Mouse (Mus musculus) liver, embryonic 16.5 days (tissue): ENCODE data around the gene Fut2. TPM values are rescaled to one million over a fixed set of nuclear protein-coding genes. Genes with fewer than 3 reads are reported as not detected.

Experiments
- ATAC-seq: fragments of 200-750 bp; cut with Nextera tagmentation; 2 replicates; pipeline ENCODE4 v1.8.0; 2017; ENCODE audit warnings: low read depth, mild to moderate bottlenecking, moderate number of reproducible peaks, moderate library complexity
- H3K27ac ChIP-seq: fragments of 300-500 bp; sonication (generic); 2 replicates; pipeline ENCODE4 v1.5.1; 2014; ENCODE audit warnings: mild to moderate bottlenecking, low read length
- H3K27me3 ChIP-seq: fragments of 300-500 bp; sonication (generic); 2 replicates; pipeline ENCODE4 v1.6.1; 2014; ENCODE audit warnings: low read depth, low read length, mixed read lengths; ENCODE audit not compliant: control insufficient read depth, insufficient read depth
- H3K36me3 ChIP-seq: fragments of 300-500 bp; sonication (generic); 2 replicates; pipeline ENCODE4 v1.6.1; 2014; ENCODE audit warnings: mild to moderate bottlenecking; ENCODE audit not compliant: control insufficient read depth, insufficient read depth
- H3K4me1 ChIP-seq: fragments of 300-500 bp; sonication (generic); 2 replicates; pipeline ENCODE4 v1.6.1; 2014; ENCODE audit warnings: low read depth, low read length, mixed read lengths; ENCODE audit not compliant: control insufficient read depth
- H3K4me2 ChIP-seq: fragments of 300-500 bp; sonication (generic); 2 replicates; pipeline ENCODE4 v1.6.1; 2014; ENCODE audit warnings: low read depth, low read length, mixed read lengths
- H3K4me3 ChIP-seq: fragments of 300-500 bp; sonication (generic); 2 replicates; pipeline ENCODE4 v1.5.1; 2014; ENCODE audit warnings: low read depth, mild to moderate bottlenecking, low read length
- H3K9ac ChIP-seq: fragments of 300-500 bp; sonication (generic); 2 replicates; pipeline ENCODE4 v1.6.1; 2014; ENCODE audit warnings: low read depth, low read length
- H3K9me3 ChIP-seq: fragments of 300-500 bp; sonication (generic); replicated peaks from 2 replicates; pipeline ENCODE4 v1.6.1; 2016; ENCODE audit warnings: low read length; ENCODE audit not compliant: control insufficient read depth
- WGBS: fragments of 180-500 bp; shearing (Covaris S2); extraction: QIAGEN DNeasy Blood & Tissue Kit; methylation state at CpG from one replicate; pipeline ENCODE4 v1.1.7; 2014; ENCODE audit not compliant: insufficient replicate concordance; 5-methylcytosine and 5-hydroxymethylcytosine counted together
- polyA plus RNA-seq: library from polyadenylated mRNA; unstranded; fragments of >200 nt; fragmentation: Nextera tagmentation; extraction: Ambion mirVana; gene quantifications from 2 replicates; pipeline ENCODE4 v1.2.1, GENCODE M21; 2015

Gene Fut2
- polyA plus RNA-seq, 1 experiment from 2014 or later: 0.08 TPM

- 63% methylated on average over 7 of the region's 7 CpGs for WGBS
- Histone ChIP-seq H3K4me3 (no peak overlapping the region), H3K27me3 (peaks cover 34% of the 10 kb centered on the region), H3K36me3 (no peaks in the 10 kb centered on the region), H3K9ac (no peak overlapping the region), H3K4me1 (peaks cover 5% of the 10 kb centered on the region), H3K9me3 (no peaks in the 10 kb centered on the region), H3K27ac (no peak overlapping the region), H3K4me2 (no peak overlapping the region)
- no peak for ATAC-seq
Observed at GRCm38 (mm10) chr7:45626571-45627076, 39.6 kb downstream of the Fut2 start.

- H3K4me2 ChIP-seq: no peak overlapping the region
- peaks cover 5% of the 10 kb centered on the region for H3K4me1 ChIP-seq
- H3K4me3 ChIP-seq: no peak overlapping the region
- no peaks in the 10 kb centered on the region for H3K9me3 ChIP-seq
- WGBS: 55% methylated on average over 8 of the region's 8 CpGs
- H3K27ac ChIP-seq: no peak overlapping the region
- H3K36me3 ChIP-seq: no peaks in the 10 kb centered on the region
- H3K9ac ChIP-seq: no peak overlapping the region
- no peak for ATAC-seq
- H3K27me3 ChIP-seq: peaks cover 34% of the 10 kb centered on the region
Observed at GRCm38 (mm10) chr7:45625481-45625880, 40.7 kb downstream of the Fut2 start.

- no peak overlapping the region for H3K9ac ChIP-seq
- 67% methylated on average over 3 of the region's 3 CpGs for WGBS
- no peak overlapping the region for H3K4me2 ChIP-seq
- H3K4me3 ChIP-seq: no peak overlapping the region
- no peak overlapping the region for H3K27ac ChIP-seq
- ATAC-seq: no peak
- H3K27me3 ChIP-seq: peaks cover 29% of the 10 kb centered on the region
- H3K36me3 ChIP-seq: no peaks in the 10 kb centered on the region
- H3K9me3 ChIP-seq: no peaks in the 10 kb centered on the region
- peaks cover 5% of the 10 kb centered on the region for H3K4me1 ChIP-seq
Observed at GRCm38 (mm10) chr7:45624718-45625117, 41.5 kb downstream of the Fut2 start.

GRCm38 (mm10) chr7:45623507-45623906 lies 42.7 kb downstream of the Fut2 start:
- 77% methylated on average over 11 of the region's 11 CpGs for WGBS
- ATAC-seq: no peak
- no peaks in the 10 kb centered on the region for H3K9me3 ChIP-seq
- no peak overlapping the region for H3K27ac ChIP-seq
- no peaks in the 10 kb centered on the region for H3K36me3 ChIP-seq
- H3K9ac ChIP-seq: no peak overlapping the region
- peaks cover 3% of the 10 kb centered on the region for H3K4me1 ChIP-seq
- H3K27me3 ChIP-seq: peaks cover 28% of the 10 kb centered on the region
- no peak overlapping the region for H3K4me2 ChIP-seq
- no peak overlapping the region for H3K4me3 ChIP-seq

GRCm38 (mm10) chr7:45621443-45621842 lies 44.8 kb downstream of the Fut2 start, which contains the start of gene Izumo1:
TSS of gene Izumo1 (plus strand) at chr7:45621811.
- H3K4me2 ChIP-seq: no peak within 1 kb of the TSS
- no peaks in the 10 kb centered on the region for H3K9me3 ChIP-seq
- WGBS: 26% methylated on average over 9 of the region's 9 CpGs
- no peak for ATAC-seq
- H3K4me1 ChIP-seq: no peaks in the 10 kb centered on the region
- H3K4me3 ChIP-seq: no peak within 1 kb of the TSS
- H3K27me3 ChIP-seq: peaks cover 24% of the 10 kb centered on the region
- H3K27ac ChIP-seq: no peak within 1 kb of the TSS
- no peaks in the 10 kb centered on the region for H3K36me3 ChIP-seq
- no peak within 1 kb of the TSS for H3K9ac ChIP-seq

- H3K4me2 ChIP-seq: no peak overlapping the region
- no peaks in the 10 kb centered on the region for H3K9me3 ChIP-seq
- peaks cover 33% of the 10 kb centered on the region for H3K27me3 ChIP-seq
Observed at GRCm38 (mm10) chr7:45619592-45619991, 46.6 kb downstream of the Fut2 start.

GRCm38 (mm10) chr7:45618316-45618715 lies 47.9 kb downstream of the Fut2 start:
- H3K4me2 ChIP-seq: no peak overlapping the region
- H3K27me3 ChIP-seq: peaks cover 33% of the 10 kb centered on the region
- ATAC-seq: no peak
- no peak overlapping the region for H3K27ac ChIP-seq
- no peak overlapping the region for H3K4me3 ChIP-seq
- H3K4me1 ChIP-seq: no peaks in the 10 kb centered on the region
- no peaks in the 10 kb centered on the region for H3K9me3 ChIP-seq
- WGBS: 59% methylated on average over 5 of the region's 5 CpGs
- H3K9ac ChIP-seq: no peak overlapping the region
- H3K36me3 ChIP-seq: no peaks in the 10 kb centered on the region

More at GRCm38 (mm10) chr7:45619592-45619991, 46.6 kb downstream of the Fut2 start:
- Histone ChIP-seq H3K27ac (no peak overlapping the region), H3K9ac (no peak overlapping the region), H3K4me1 (no peaks in the 10 kb centered on the region), H3K4me3 (no peak overlapping the region), H3K36me3 (no peaks in the 10 kb centered on the region)
- ATAC-seq: no peak
- WGBS: 60% methylated on average over 5 of the region's 5 CpGs

GRCm38 (mm10) chr7:45617042-45617695 lies 49.0 kb downstream of the Fut2 start, which contains the start of gene Fut1:
TSS of gene Fut1 (plus strand) at chr7:45617289.
- H3K27ac ChIP-seq: no peak within 1 kb of the TSS
- no peak within 1 kb of the TSS for H3K9ac ChIP-seq
- H3K4me2 ChIP-seq: no peak within 1 kb of the TSS
- ATAC-seq: no peak
- H3K27me3 ChIP-seq: peaks cover 33% of the 10 kb centered on the region
- H3K9me3 ChIP-seq: no peaks in the 10 kb centered on the region
- WGBS: 13% methylated on average over 30 of the region's 31 CpGs
- H3K36me3 ChIP-seq: no peaks in the 10 kb centered on the region
- H3K4me3 ChIP-seq: no peak within 1 kb of the TSS
- H3K4me1 ChIP-seq: no peaks in the 10 kb centered on the region

- Histone ChIP-seq H3K4me1 (no peaks in the 10 kb centered on the region), H3K27me3 (peaks cover 33% of the 10 kb centered on the region), H3K27ac (no peak overlapping the region), H3K4me2 (no peak overlapping the region), H3K9ac (no peak overlapping the region), H3K36me3 (no peaks in the 10 kb centered on the region), H3K4me3 (no peak overlapping the region), H3K9me3 (no peaks in the 10 kb centered on the region)
- no peak for ATAC-seq
- WGBS: 32% methylated on average over 6 of the region's 6 CpGs
Observed at GRCm38 (mm10) chr7:45616277-45616676, 49.9 kb downstream of the Fut2 start.
